Mouse (Mus musculus): Measurements from ENCODE around the gene Abcc9.

Gene Abcc9

GRCm38 (mm10) chr6:142548377-142548776 lies 153.7 kb downstream of the Abcc9 start:
- DNase-seq (ENCODE audit: low read depth), result no peak

GRCm38 (mm10) chr6:142545132-142545531 lies 157.0 kb downstream of the Abcc9 start:
- DNase-seq (ENCODE audit: low read depth), result no peak

- no peak for DNase-seq (ENCODE audit: low read depth)
Observed at GRCm38 (mm10) chr6:142543648-142544047, 158.5 kb downstream of the Abcc9 start.

GRCm38 (mm10) chr6:142542800-142543175 lies 159.3 kb downstream of the Abcc9 start:
- no peak for DNase-seq (ENCODE audit: low read depth)

- DNase-seq (ENCODE audit: low read depth), result no peak
Observed at GRCm38 (mm10) chr6:142542082-142542799, 159.9 kb downstream of the Abcc9 start.

- DNase-seq (ENCODE audit: low read depth), result no peak
Observed at GRCm38 (mm10) chr6:142540561-142541160, 161.5 kb downstream of the Abcc9 start.

- no peak for DNase-seq (ENCODE audit: low read depth)
Observed at GRCm38 (mm10) chr6:142540131-142540530, 162.0 kb downstream of the Abcc9 start.

- DNase-seq (ENCODE audit: low read depth), result no peak
Observed at GRCm38 (mm10) chr6:142538503-142538902, 163.6 kb downstream of the Abcc9 start.
